Mouse (Mus musculus): ENCODE measurements around the gene Flt1.

GRCm38 (mm10) chr5:147601460-147602360, 124.1 kb downstream of the Flt1 start:
- TF ChIP-seq CTCF (IDR thresholded peaks at IDR 0.05; ENCODE audit: extremely low read depth, insufficient read length, insufficient replicate concordance, low read depth, low read length) (no peak), POLR2A (IDR thresholded peaks at IDR 0.05; ENCODE audit: low read depth, low read length) (no peak)
